Mouse (Mus musculus) olfactory bulb, adult 2 months (tissue): ENCODE data around the gene Abi3. TPM values are rescaled to one million over a fixed set of nuclear protein-coding genes. Genes with fewer than 3 reads are reported as not detected.

Experiments
- H3K27ac ChIP-seq: fragments of 200-500 bp; 2 replicates; pipeline ENCODE4 v1.5.1; 2012; ENCODE audit warnings: low read depth, low read length; ENCODE audit not compliant: insufficient read depth
- H3K4me1 ChIP-seq: fragments of 200-500 bp; 2 replicates; pipeline ENCODE4 v1.6.1; 2012; ENCODE audit warnings: low read length; ENCODE audit not compliant: control insufficient read depth, insufficient read depth
- H3K4me3 ChIP-seq: fragments of 200-500 bp; 2 replicates; pipeline ENCODE4 v1.5.1; 2012; ENCODE audit warnings: mild to moderate bottlenecking, low read depth, low read length, moderate library complexity; ENCODE audit not compliant: insufficient read depth
- CTCF ChIP-seq: fragments of 200-500 bp; IDR thresholded peaks from 2 replicates; pipeline ENCODE4 v1.5.1; 2012; ENCODE audit warnings: low read depth, mild to moderate bottlenecking, low read length, moderate library complexity; ENCODE audit not compliant: insufficient read depth
- POLR2A ChIP-seq: fragments of 200-500 bp; IDR thresholded peaks from 2 replicates; pipeline ENCODE4 v1.6.1; 2012; ENCODE audit warnings: mild to moderate bottlenecking, low read depth, low read length, moderate library complexity; ENCODE audit not compliant: insufficient read depth
- WGBS: fragments of 180-500 bp; shearing (Covaris S2); methylation state at CpG from one replicate; pipeline ENCODE4 v1.1.7; 2018; 5-methylcytosine and 5-hydroxymethylcytosine counted together
- polyA plus RNA-seq: library from polyadenylated mRNA; stranded (reverse); fragments of >200 nt; gene quantifications from 2 replicates; pipeline ENCODE4 v1.2.4, GENCODE M21; 2012; ENCODE audit warnings: low replicate concordance; ENCODE audit not compliant: missing spikeins, insufficient read depth, insufficient read length

Gene Abi3
- polyA plus RNA-seq, 1 experiment: not detected

DNA sequence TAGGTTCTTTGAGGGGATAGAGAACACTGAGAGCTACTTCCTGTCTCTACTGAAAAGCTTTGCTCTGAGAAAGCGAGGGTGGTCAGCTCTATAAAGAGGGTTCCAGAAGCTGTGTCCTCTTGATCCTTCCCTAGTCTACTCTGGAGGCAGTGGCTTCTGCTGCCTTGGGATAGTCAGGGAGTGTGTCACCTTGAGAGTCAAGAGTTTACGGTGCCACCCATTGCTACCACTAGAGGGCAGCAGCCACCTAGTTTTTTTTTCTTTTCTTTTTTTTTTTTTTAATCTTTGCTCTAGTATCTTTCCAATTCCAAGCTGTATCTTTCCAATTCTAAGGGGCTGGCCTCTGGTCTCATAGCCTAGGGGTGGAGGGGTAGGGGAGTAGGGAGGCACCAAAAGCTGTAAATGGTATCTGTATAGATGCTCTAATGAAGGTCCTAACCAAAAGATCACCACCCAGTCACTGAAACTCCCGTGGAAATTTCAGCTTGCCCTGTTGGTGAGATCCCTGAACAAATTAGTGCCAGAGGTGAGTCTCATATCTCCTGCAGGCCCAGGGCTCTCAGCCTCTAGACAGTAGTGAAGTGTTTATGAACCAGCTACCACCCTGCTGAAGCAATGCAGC is 14.7 kb downstream of the Abi3 start:
- TF ChIP-seq CTCF: no peak
- no peak for TF ChIP-seq POLR2A
- Histone ChIP-seq H3K4me3 (no peak overlapping the region), H3K4me1 (peaks cover 14% of the 10 kb centered on the region), H3K27ac (no peak overlapping the region)
- WGBS: 14% methylated on average over 3 of the region's 3 CpGs

DNA sequence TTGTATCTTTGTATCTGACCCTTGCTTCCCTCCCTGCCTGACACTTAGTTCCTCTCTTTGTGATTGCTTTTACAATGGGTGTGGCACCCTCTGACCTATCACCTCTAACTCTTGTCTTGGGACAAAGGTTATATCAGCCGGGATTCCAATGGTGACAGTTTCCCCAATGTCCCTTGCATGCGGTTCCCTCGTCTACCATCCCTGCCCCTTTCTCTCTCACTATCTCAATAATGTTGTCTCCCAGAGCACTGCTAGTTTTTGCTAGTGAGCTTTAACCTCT is 15.2 kb downstream of the Abi3 start:
- 50% methylated on average over 3 of the region's 3 CpGs for WGBS
- no peak for TF ChIP-seq POLR2A
- no peak for TF ChIP-seq CTCF

DNA sequence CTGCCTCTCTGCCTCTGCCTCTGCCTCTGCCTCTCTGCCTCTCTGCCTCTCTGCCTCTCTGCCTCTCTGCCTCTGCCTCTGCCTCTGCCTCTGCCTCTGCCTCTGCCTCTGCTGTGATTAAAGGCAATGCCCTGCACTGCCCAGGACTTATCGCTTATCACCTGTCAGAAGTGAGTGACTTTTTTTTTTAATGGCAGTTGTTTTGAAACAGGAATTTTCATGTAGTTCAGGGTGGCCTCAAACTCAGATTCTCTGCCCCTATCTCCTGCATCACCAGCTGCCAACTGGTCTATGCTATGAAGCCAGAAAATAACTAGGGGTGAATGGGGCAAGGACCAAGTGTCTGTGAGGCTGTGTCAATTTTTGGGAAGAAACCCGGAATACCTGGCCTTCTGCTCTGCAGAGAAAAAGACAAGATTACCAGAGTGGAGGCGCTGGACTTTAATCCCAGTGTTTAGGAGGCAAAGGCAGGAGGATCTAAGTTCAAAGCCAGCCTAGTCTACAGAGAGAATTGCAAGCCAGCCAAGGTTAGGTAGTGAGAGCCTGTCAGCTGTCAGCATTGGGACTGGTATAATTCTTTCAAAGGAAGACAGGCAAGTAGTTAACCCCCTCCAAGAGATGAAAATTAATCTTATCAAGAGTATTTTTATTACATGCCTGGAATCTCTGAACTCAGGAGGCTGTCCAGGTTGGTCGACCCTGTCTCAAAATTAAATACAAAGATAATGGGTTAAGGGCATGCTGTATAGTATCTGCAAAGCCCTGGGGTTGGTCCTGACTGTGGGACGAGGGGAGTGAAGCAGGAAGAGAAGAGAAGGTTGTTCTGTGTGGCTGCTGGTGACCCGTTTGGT is 15.7 kb downstream of the Abi3 start:
- WGBS: 70% methylated on average over 6 of the region's 6 CpGs
- no peak overlapping the region for H3K27ac ChIP-seq
- H3K4me1 ChIP-seq: peaks cover 14% of the 10 kb centered on the region
- H3K4me3 ChIP-seq: no peak overlapping the region
- no peak for TF ChIP-seq CTCF
- no peak for TF ChIP-seq POLR2A

More for the DNA sequence above, 15.2 kb downstream of the Abi3 start:
- H3K27ac ChIP-seq: no peak overlapping the region
- H3K4me1 ChIP-seq: peaks cover 14% of the 10 kb centered on the region
- H3K4me3 ChIP-seq: no peak overlapping the region

DNA sequence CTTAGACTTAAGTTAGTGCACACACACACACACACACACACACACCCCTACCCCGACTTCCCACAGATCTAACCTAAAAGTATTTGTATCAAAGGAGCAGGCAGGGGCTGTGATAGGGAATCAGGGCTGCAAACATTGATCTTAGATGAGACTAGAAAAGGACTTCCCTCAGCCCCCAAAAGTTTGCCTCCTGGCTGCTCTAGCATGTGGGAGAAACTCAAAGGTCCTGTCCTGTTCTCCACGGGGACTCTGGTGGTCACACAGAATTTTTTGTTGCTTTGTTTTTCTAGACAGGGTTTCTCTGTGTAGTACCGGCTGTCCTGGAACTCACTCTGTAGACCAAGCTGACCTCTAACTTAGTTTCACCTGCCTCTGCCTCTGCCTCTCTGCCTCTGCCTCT is 16.7 kb downstream of the Abi3 start:
- H3K27ac ChIP-seq: no peak overlapping the region
- peaks cover 11% of the 10 kb centered on the region for H3K4me1 ChIP-seq
- no peak for TF ChIP-seq CTCF
- no peak for TF ChIP-seq POLR2A
- H3K4me3 ChIP-seq: no peak overlapping the region
- 30% methylated on average over 3 of the region's 3 CpGs for WGBS

DNA sequence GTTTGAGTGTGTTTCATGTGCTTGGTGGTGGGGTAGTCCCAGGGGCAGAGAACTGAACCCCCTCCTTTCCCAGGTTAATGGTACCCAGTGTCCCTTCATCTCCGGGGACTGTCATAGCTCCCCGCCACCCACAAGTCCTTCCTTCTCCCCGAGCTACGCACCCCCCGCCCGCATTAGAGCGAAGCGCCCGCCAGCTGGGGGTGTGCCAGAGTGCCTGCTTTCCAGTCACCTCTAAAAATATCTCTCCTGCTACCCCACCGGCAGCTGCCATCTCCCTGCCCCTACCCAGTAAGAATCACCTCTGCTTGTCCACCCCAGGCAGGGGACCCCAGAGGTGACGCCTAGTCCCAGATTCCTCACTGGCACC is 17.4 kb downstream of the Abi3 start:
- 3% methylated on average over 11 of the region's 11 CpGs for WGBS
- H3K4me1 ChIP-seq: 0 out of 2 replicates have a peak, but pooled peaks cover 6% of the 10 kb centered on the region
- TF ChIP-seq CTCF: no peak
- TF ChIP-seq POLR2A: no peak
- H3K27ac ChIP-seq: 0 out of 2 replicates have a peak overlapping the region, but pooled peaks have one; percentile 62
- H3K4me3 ChIP-seq: peak overlapping the region; percentile 66

DNA sequence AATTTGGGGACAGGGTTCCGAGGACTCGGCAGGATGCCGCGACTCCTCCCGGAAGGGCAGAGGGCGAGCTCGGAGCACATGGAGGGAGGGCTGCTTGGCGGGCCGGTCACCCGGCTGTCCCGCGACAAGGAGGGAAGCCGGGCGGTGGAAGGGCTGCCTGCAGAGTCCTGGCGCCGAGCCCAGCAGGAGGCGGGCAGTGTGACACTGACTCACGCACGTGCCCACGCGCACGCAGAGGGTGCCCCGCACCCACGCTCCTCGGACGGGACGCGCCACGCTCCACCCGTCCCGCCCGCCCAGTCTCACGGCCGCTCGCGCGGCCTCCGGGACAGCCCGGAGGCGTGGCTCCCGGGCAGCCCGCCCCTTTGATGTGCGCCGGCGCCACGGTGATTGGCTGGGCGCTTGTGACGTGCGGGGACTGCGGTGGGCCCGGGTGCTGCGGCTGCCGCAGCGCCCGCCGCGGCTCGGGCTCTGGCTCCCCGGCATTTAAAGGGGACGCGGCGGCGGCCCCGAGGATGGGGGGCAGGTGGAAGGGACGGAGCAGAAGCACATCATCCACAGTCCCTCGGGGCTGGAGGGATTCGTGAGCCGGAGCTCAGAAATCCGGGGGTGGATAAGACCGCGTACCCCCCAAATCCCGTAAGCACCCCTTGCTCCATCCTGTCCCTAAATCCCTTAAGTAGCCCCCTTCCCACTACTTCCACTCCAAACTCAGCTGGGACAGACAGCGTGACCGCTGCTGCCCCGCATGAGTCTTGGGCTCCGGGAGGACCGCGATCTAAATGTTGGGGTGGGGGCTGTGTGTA is 18.0 kb downstream of the Abi3 start, which contains the start of gene Phospho1:
Gene Phospho1, plus strand, starts transcription at position 429 of the 806 bp plus-strand sequence.
- H3K4me3 ChIP-seq: peak within 1 kb of the TSS; percentile 66
- H3K27ac ChIP-seq: peak within 1 kb of the TSS; percentile 62
- under 1% methylated on average over 77 of the region's 78 CpGs for WGBS
- no peak for TF ChIP-seq CTCF
- peak; percentile 75 for TF ChIP-seq POLR2A
- 0 out of 2 replicates have a peak, but pooled peaks cover 6% of the 10 kb centered on the region for H3K4me1 ChIP-seq

DNA sequence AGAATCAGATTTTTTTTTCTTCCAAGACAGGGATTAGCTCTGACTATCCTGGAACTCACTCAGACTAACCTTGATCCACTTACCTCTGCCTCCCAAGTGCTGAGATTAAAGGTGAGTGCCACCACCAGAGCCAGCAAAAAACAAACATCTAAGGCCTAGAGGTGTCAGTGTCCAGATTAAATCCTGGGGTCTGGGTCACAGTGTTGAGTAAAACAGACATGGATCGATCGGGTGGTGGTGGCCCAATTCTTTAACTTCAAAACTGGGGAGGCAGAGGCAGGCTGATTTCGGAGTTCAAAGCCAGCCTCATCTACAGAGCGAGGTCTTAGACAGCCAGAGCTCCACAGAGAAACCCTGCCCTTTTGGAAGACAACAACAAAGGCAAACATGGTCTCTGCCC is 19.8 kb downstream of the Abi3 start:
- TF ChIP-seq POLR2A: no peak
- no peak overlapping the region for H3K4me3 ChIP-seq

DNA sequence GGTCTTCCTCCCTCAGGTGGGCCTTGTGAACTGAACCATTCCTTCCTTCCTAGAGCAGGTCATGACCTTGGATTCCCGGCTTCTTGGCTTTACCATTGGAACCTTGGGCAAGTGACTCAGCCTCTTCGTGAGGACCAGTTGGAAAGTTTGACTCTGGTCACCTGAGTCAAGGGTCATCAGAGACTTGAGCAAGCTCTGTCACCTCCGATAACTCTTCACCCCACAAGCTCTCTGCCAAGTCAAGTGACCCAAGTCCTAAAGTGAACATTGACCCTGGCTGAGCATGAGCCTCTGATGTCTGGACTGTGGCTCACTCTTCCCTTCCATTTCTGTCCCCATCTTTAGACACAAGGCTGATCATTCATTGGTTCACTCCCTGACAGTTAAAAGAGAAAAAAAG is 20.8 kb downstream of the Abi3 start:
- no peak overlapping the region for H3K4me3 ChIP-seq
- 0 out of 2 replicates have a peak, but pooled peaks cover 6% of the 10 kb centered on the region for H3K4me1 ChIP-seq
- no peak overlapping the region for H3K27ac ChIP-seq
- 95% methylated on average over 3 of the region's 3 CpGs for WGBS
- no peak for TF ChIP-seq CTCF
- no peak for TF ChIP-seq POLR2A

More for the DNA sequence above, 19.8 kb downstream of the Abi3 start:
- WGBS: 100% methylated on average over 4 of the region's 4 CpGs
- Histone ChIP-seq H3K27ac (no peak overlapping the region), H3K4me1 (0 out of 2 replicates have a peak, but pooled peaks cover 6% of the 10 kb centered on the region)
